Mouse (Mus musculus) intestine, postnatal 0 days (tissue): ENCODE data around the gene Gstk1. TPM values are rescaled to one million over a fixed set of nuclear protein-coding genes. Genes with fewer than 3 reads are reported as not detected.

ENCODE experiments used
- ATAC-seq: fragments of 200-750 bp; cut with Nextera tagmentation; 2 replicates; pipeline ENCODE4 v1.8.0; 2017; ENCODE audit warnings: mild to moderate bottlenecking, moderate TSS enrichment, moderate library complexity
- H3K27ac ChIP-seq: fragments of 300-500 bp; sonication (generic); 2 replicates; pipeline ENCODE4 v1.5.1; 2014; ENCODE audit warnings: mild to moderate bottlenecking, low read depth, low read length, moderate library complexity
- H3K27me3 ChIP-seq: fragments of 300-500 bp; sonication (generic); replicated peaks from 2 replicates; pipeline ENCODE4 v1.6.1; 2014; ENCODE audit warnings: low read length, mixed read lengths; ENCODE audit not compliant: control insufficient read depth, insufficient read depth
- H3K36me3 ChIP-seq: fragments of 300-500 bp; sonication (generic); 2 replicates; pipeline ENCODE4 v1.6.1; 2014; ENCODE audit warnings: mild to moderate bottlenecking, moderate library complexity; ENCODE audit not compliant: control insufficient read depth, insufficient read depth
- H3K4me1 ChIP-seq: fragments of 300-500 bp; sonication (generic); replicated peaks from 2 replicates; pipeline ENCODE4 v1.6.1; 2014; ENCODE audit warnings: antibody characterized with exemption, low read length, mixed read lengths; ENCODE audit not compliant: control insufficient read depth, insufficient read depth
- H3K4me2 ChIP-seq: fragments of 300-500 bp; sonication (generic); replicated peaks from 2 replicates; pipeline ENCODE4 v1.6.1; 2014; ENCODE audit warnings: low read depth, mild to moderate bottlenecking, moderate library complexity
- H3K4me3 ChIP-seq: fragments of 300-500 bp; sonication (generic); 2 replicates; pipeline ENCODE4 v1.5.1; 2014; ENCODE audit warnings: low read depth, low read length
- H3K9ac ChIP-seq: fragments of 300-500 bp; sonication (generic); 2 replicates; pipeline ENCODE4 v1.6.1; 2014; ENCODE audit warnings: mild to moderate bottlenecking, low read depth, low read length
- H3K9me3 ChIP-seq: fragments of 300-500 bp; sonication (generic); 2 replicates; pipeline ENCODE4 v1.6.1; 2016; ENCODE audit warnings: mixed run types; ENCODE audit not compliant: control insufficient read depth
- CTCF ChIP-seq: sonication (generic); IDR thresholded peaks from 2 replicates; pipeline ENCODE4 v1.5.1; 2016; ENCODE audit warnings: low read depth, mild to moderate bottlenecking, control low read depth, antibody characterized with exemption, moderate library complexity
- WGBS: fragments of 180-500 bp; shearing (Covaris S2); extraction: QIAGEN DNeasy Blood & Tissue Kit; methylation state at CpG from one replicate; pipeline ENCODE4 v1.1.7; 2014; 5-methylcytosine and 5-hydroxymethylcytosine counted together
- polyA plus RNA-seq: library from polyadenylated mRNA; unstranded; fragments of >200 nt; fragmentation: Nextera tagmentation; extraction: Ambion mirVana; gene quantifications from 2 replicates; pipeline ENCODE4 v1.2.1, GENCODE M21; 2015

The Gstk1 gene
- polyA plus RNA-seq, 1 experiment from 2014 or later = 22.6 TPM

DNA sequence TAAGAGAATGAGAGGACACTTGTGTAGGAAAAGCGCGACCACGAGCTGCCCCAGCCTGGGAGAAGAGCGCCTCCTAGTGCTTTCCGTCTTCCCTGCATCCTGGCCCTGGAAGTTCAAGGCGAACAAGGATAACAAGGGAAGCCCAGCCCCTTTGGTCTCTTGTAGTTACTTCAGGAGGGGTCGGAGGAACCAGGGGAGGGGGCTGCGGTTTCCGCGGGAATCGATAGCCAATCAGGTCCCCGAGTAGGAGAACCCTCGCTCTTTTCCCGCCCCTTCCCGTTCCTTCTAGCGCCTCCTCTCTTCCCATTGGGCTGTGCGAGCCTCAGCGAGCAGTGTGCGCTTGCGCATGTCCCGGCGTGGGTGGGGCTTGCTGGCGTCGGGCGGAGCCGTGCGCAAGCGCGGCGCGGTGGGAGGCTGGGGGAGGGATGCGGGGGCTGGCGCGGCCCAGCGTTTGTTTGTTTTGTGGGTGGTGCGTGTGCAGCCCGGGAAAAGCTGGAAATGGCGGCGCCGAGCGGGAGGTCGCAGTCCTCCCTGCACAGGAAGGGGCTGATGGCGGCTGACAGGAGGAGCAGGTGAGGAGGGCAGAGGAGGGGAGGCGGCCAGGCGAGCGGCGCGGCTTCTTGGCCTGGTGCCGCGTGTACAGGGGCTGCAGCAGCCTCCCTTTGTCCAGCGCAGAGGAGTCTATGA is 19.0 kb downstream of the Gstk1 start, which contains the start of gene Casp2:
Gene Casp2, plus strand, starts transcription at position 360 of the 687 bp plus-strand sequence.
- peak; percentile 98 for TF ChIP-seq CTCF
- H3K27ac ChIP-seq = peak within 1 kb of the TSS; percentile 92

DNA sequence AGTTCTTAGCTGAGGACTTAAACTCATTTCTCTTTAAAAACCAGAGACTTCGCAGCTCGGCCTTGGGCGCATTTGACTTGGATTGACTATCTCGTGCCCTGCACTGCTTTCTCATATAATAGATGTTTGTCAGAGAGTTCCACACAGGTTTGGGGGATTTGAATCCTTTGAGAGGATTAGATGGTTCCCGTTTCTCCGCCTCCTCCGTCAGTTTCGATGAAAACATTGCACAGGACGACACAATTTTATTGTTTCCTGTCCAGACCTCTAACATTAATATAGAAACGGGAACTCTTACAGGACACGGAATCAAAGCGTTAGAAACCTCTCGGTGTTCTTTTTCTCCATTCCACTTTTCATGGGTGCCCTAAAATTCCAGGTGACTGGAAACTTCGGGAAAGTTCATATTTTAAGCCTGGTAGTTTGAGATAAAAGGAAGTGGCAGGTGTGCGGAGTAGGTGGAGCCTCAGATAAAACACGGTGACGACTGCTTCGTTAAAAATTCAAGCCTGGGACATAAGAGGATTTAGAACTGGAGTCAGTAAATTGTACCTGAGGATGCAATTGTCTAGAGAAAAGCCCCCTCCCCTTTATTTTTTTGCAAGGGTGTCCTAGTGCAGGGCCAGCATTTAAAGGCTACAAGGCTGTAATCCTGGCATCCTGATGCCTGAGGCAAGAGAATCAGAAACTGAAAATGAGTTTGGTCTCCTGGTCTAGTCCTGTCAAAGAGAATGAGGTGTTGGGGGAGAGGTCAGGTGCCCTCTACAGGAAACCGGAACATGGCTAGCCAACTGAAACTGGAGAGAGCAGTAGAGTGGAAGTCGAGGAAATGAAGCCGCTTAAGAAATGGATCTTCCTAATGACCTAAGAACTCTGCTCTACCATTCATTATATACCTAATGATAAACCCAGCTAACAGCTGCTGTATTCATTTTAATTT is 19.9 kb downstream of the Gstk1 start:
- ATAC-seq = no peak
- Histone ChIP-seq H3K36me3 (peaks cover 26% of the 10 kb centered on the region), H3K27me3 (no peaks in the 10 kb centered on the region), H3K4me2 (peak overlapping the region; percentile 72), H3K4me3 (peak overlapping the region; percentile 66), H3K27ac (peak overlapping the region; percentile 92), H3K9ac (peak overlapping the region; percentile 73), H3K9me3 (no peaks in the 10 kb centered on the region), H3K4me1 (no peaks in the 10 kb centered on the region)
- under 1% methylated on average over 21 of the region's 21 CpGs for WGBS
- TF ChIP-seq CTCF = peak; percentile 34

More for the DNA sequence above, 19.0 kb downstream of the Gstk1 start, which contains the start of gene Casp2:
- Histone ChIP-seq H3K4me2 (peak within 1 kb of the TSS; percentile 72), H3K27me3 (no peaks in the 10 kb centered on the region), H3K36me3 (peaks cover 21% of the 10 kb centered on the region), H3K9ac (peak within 1 kb of the TSS; percentile 73), H3K4me3 (peak within 1 kb of the TSS; percentile 66), H3K4me1 (no peaks in the 10 kb centered on the region), H3K9me3 (no peaks in the 10 kb centered on the region)
- WGBS = under 1% methylated on average over 48 of the region's 51 CpGs
- peak; percentile 96 for ATAC-seq

- no peak for ATAC-seq
- H3K9ac ChIP-seq = no peak overlapping the region
- TF ChIP-seq CTCF = no peak
- H3K27me3 ChIP-seq = no peaks in the 10 kb centered on the region
- H3K4me3 ChIP-seq = no peak overlapping the region
- no peaks in the 10 kb centered on the region for H3K9me3 ChIP-seq
- H3K4me1 ChIP-seq = no peaks in the 10 kb centered on the region
- H3K36me3 ChIP-seq = peaks cover 61% of the 10 kb centered on the region
- H3K27ac ChIP-seq = no peak overlapping the region
- no peak overlapping the region for H3K4me2 ChIP-seq
Measured at GRCm38 (mm10) chr6:42270817-42271216, 25.1 kb downstream of the Gstk1 start.

DNA sequence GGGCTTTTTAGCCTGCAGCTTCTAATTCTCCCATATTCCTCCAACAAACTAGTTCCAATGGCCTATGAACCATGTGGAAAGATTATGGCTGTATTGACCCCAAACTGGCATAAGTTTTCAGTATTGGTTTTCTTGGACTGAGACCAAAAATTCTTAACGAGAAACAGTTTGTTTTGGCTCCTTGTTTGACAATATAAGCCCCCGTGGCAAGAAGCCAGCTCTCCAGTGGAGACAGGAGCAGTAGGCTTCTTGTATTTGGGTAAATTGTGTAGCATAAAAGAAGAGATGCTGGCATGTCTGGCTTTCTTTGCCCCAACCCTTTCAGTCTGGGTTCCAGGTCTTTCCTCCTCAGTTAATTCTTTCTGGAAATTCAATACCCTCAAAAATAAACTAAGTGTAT is 30.4 kb downstream of the Gstk1 start:
- H3K27ac ChIP-seq = no peak overlapping the region
- no peak overlapping the region for H3K9ac ChIP-seq
- H3K36me3 ChIP-seq = peaks cover 81% of the 10 kb centered on the region
- no peaks in the 10 kb centered on the region for H3K27me3 ChIP-seq
- H3K4me2 ChIP-seq = no peak overlapping the region
- WGBS = 65% methylated on average over 2 of the region's 2 CpGs
- ATAC-seq = no peak
- no peak for TF ChIP-seq CTCF
- H3K4me3 ChIP-seq = no peak overlapping the region
- no peaks in the 10 kb centered on the region for H3K4me1 ChIP-seq
- no peaks in the 10 kb centered on the region for H3K9me3 ChIP-seq

GRCm38 (mm10) chr6:42282865-42283528 is 37.3 kb downstream of the Gstk1 start:
- peaks cover 43% of the 10 kb centered on the region for H3K36me3 ChIP-seq
- no peak for TF ChIP-seq CTCF
- no peak overlapping the region for H3K4me3 ChIP-seq
- no peak overlapping the region for H3K9ac ChIP-seq
- no peaks in the 10 kb centered on the region for H3K27me3 ChIP-seq
- H3K27ac ChIP-seq = no peak overlapping the region
- H3K4me1 ChIP-seq = no peaks in the 10 kb centered on the region
- 84% methylated on average over 5 of the region's 5 CpGs for WGBS
- ATAC-seq = no peak
- no peaks in the 10 kb centered on the region for H3K9me3 ChIP-seq
- H3K4me2 ChIP-seq = no peak overlapping the region

DNA sequence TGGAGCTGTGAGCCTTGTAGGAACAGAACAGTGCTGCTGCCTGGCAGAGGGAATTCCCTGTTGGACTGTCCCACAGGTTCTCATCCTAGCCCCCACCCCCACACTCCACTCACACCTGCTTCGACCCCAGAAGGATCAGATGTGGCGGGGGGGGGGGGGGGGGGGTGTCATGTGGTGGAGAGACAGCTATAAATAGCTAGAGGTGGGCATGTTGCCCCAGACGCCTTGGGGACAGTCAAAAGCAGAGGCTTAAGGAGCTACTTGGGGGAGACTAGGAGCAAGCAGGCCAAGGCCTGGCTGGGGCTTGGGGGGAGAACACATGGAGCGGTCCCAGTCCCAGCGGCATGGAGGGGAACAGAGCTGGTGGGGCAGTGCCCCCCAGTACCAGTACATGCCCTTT is 40.7 kb downstream of the Gstk1 start, which contains the start of gene Clcn1:
Gene Clcn1, plus strand, starts transcription at position 238 of the 400 bp plus-strand sequence.
- H3K27me3 ChIP-seq = no peaks in the 10 kb centered on the region
- WGBS = 68% methylated on average over 4 of the region's 5 CpGs
- ATAC-seq = no peak
- H3K36me3 ChIP-seq = peaks cover 17% of the 10 kb centered on the region
- H3K27ac ChIP-seq = no peak within 1 kb of the TSS
- TF ChIP-seq CTCF = no peak
- no peaks in the 10 kb centered on the region for H3K4me1 ChIP-seq
- no peaks in the 10 kb centered on the region for H3K9me3 ChIP-seq
- H3K9ac ChIP-seq = no peak within 1 kb of the TSS
- H3K4me2 ChIP-seq = no peak within 1 kb of the TSS
- no peak within 1 kb of the TSS for H3K4me3 ChIP-seq
